Mouse (Mus musculus) liver, embryonic 12.5 days (tissue): ENCODE results near the gene Ceacam16. TPM values are rescaled to one million over a fixed set of nuclear protein-coding genes. Genes with fewer than 3 reads are reported as not detected.

ENCODE experiments used
- ATAC-seq: fragments of 200-750 bp; cut with Nextera tagmentation; 2 replicates; pipeline ENCODE4 v1.8.0; 2017; ENCODE audit warnings: moderate number of reproducible peaks, mild to moderate bottlenecking, moderate library complexity
- H3K27ac ChIP-seq: fragments of 300-500 bp; sonication (generic); 2 replicates; pipeline ENCODE4 v1.5.1; 2016; ENCODE audit warnings: mild to moderate bottlenecking
- H3K27me3 ChIP-seq: fragments of 300-500 bp; sonication (generic); replicated peaks from 2 replicates; pipeline ENCODE4 v1.6.1; 2016; ENCODE audit warnings: mild to moderate bottlenecking, moderate library complexity
- H3K36me3 ChIP-seq: fragments of 300-500 bp; sonication (generic); 2 replicates; pipeline ENCODE4 v1.6.1; 2016; ENCODE audit warnings: mild to moderate bottlenecking, moderate library complexity
- H3K4me1 ChIP-seq: fragments of 300-500 bp; sonication (generic); 2 replicates; pipeline ENCODE4 v1.6.1; 2016
- H3K4me2 ChIP-seq: fragments of 300-500 bp; sonication (generic); 2 replicates; pipeline ENCODE4 v1.6.1; 2016; ENCODE audit warnings: mild to moderate bottlenecking, moderate library complexity
- H3K4me3 ChIP-seq: fragments of 300-500 bp; sonication (generic); 2 replicates; pipeline ENCODE4 v1.5.1; 2016; ENCODE audit warnings: mild to moderate bottlenecking, moderate library complexity
- H3K9ac ChIP-seq: fragments of 300-500 bp; sonication (generic); 2 replicates; pipeline ENCODE4 v1.6.1; 2016; ENCODE audit warnings: mild to moderate bottlenecking, moderate library complexity
- H3K9me3 ChIP-seq: fragments of 300-500 bp; sonication (generic); replicated peaks from 2 replicates; pipeline ENCODE4 v1.6.1; 2016; ENCODE audit warnings: mild to moderate bottlenecking, moderate library complexity
- WGBS: fragments of 180-500 bp; shearing (Covaris S2); methylation state at CpG from one replicate; pipeline ENCODE4 v1.1.7; 2016; ENCODE audit not compliant: insufficient replicate concordance; 5-methylcytosine and 5-hydroxymethylcytosine counted together
- polyA plus RNA-seq: library from polyadenylated mRNA; unstranded; fragments of >200 nt; fragmentation: Nextera tagmentation; extraction: Ambion mirVana; gene quantifications from 2 replicates; pipeline ENCODE4 v1.2.1, GENCODE M21; 2016

Gene Ceacam16
- not detected in 2 replicates for polyA plus RNA-seq

- WGBS, result 66% methylated on average over 9 of the region's 9 CpGs
- no peak for ATAC-seq
- H3K9me3 ChIP-seq, result no peaks in the 10 kb centered on the region
- no peak within 1 kb of the TSS for H3K27ac ChIP-seq
- no peak within 1 kb of the TSS for H3K4me2 ChIP-seq
- peaks cover 6% of the 10 kb centered on the region; the same call in 1 of the 2 replicates for H3K27me3 ChIP-seq
- peaks cover 4% of the 10 kb centered on the region; the same call in 1 of the 2 replicates for H3K4me1 ChIP-seq
- H3K36me3 ChIP-seq, result no peaks in the 10 kb centered on the region
- H3K4me3 ChIP-seq, result no peak within 1 kb of the TSS
- no peak within 1 kb of the TSS for H3K9ac ChIP-seq
These were observed at the start of gene Ceacam16 for GRCm38 (mm10) chr7:19861199-19861598. Gene Ceacam16 (minus strand): TSS chr7:19861299.

- no peaks in the 10 kb centered on the region for H3K4me1 ChIP-seq
- WGBS, result 42% methylated on average over 21 of the region's 21 CpGs
- no peak overlapping the region for H3K9ac ChIP-seq
- no peak overlapping the region for H3K27ac ChIP-seq
- no peaks in the 10 kb centered on the region for H3K27me3 ChIP-seq
- peaks cover 32% of the 10 kb centered on the region for H3K36me3 ChIP-seq
- peak; percentile 60; the same call in 1 of the 2 replicates for ATAC-seq
- no peak overlapping the region for H3K4me3 ChIP-seq
- no peak overlapping the region for H3K4me2 ChIP-seq
- no peaks in the 10 kb centered on the region for H3K9me3 ChIP-seq
These were observed 49.6 kb upstream of the Ceacam16 start for GRCm38 (mm10) chr7:19910421-19911291.

- Histone ChIP-seq H3K9me3 (no peaks in the 10 kb centered on the region), H3K27ac (no peak overlapping the region), H3K36me3 (no peaks in the 10 kb centered on the region), H3K9ac (no peak overlapping the region), H3K27me3 (0 out of 2 replicates have a peak, but pooled peaks cover 3% of the 10 kb centered on the region), H3K4me3 (no peak overlapping the region), H3K4me1 (no peaks in the 10 kb centered on the region), H3K4me2 (no peak overlapping the region)
- 34% methylated on average over 8 of the region's 8 CpGs for WGBS
- ATAC-seq, result no peak
These were observed 28.8 kb upstream of the Ceacam16 start for GRCm38 (mm10) chr7:19889881-19890280.

- Histone ChIP-seq H3K4me3 (no peak within 1 kb of the TSS), H3K36me3 (no peaks in the 10 kb centered on the region), H3K4me2 (no peak within 1 kb of the TSS), H3K27me3 (0 out of 2 replicates have a peak, but pooled peaks cover 3% of the 10 kb centered on the region), H3K9me3 (no peaks in the 10 kb centered on the region), H3K4me1 (no peaks in the 10 kb centered on the region), H3K27ac (no peak within 1 kb of the TSS), H3K9ac (no peak within 1 kb of the TSS)
- WGBS, result 47% methylated on average over 7 of the region's 7 CpGs
- no peak for ATAC-seq
These were observed 26.8 kb upstream of the Ceacam16 start, which contains the start of gene Ceacam19 for GRCm38 (mm10) chr7:19887849-19888248. Gene Ceacam19 (minus strand): TSS chr7:19887965.

- Histone ChIP-seq H3K27me3 (no peaks in the 10 kb centered on the region), H3K4me2 (no peak overlapping the region), H3K9me3 (no peaks in the 10 kb centered on the region), H3K36me3 (no peaks in the 10 kb centered on the region), H3K4me1 (peaks cover 12% of the 10 kb centered on the region), H3K4me3 (no peak overlapping the region), H3K27ac (no peak overlapping the region), H3K9ac (no peak overlapping the region)
- WGBS, result 68% methylated on average over 8 of the region's 8 CpGs
- ATAC-seq, result no peak
These were observed 19.7 kb upstream of the Ceacam16 start for GRCm38 (mm10) chr7:19880754-19881153.

- H3K9me3 ChIP-seq, result no peaks in the 10 kb centered on the region
- H3K4me3 ChIP-seq, result no peak overlapping the region
- WGBS, result 17% methylated on average over 14 of the region's 14 CpGs
- H3K27me3 ChIP-seq, result no peaks in the 10 kb centered on the region
- H3K27ac ChIP-seq, result no peak overlapping the region
- H3K36me3 ChIP-seq, result no peaks in the 10 kb centered on the region
- H3K4me1 ChIP-seq, result peaks cover 12% of the 10 kb centered on the region
- peak; percentile 54 for ATAC-seq
- H3K9ac ChIP-seq, result no peak overlapping the region
- H3K4me2 ChIP-seq, result peak overlapping the region; percentile 23
These were observed 15.8 kb upstream of the Ceacam16 start for GRCm38 (mm10) chr7:19876781-19877425.

- H3K9ac ChIP-seq, result no peak overlapping the region
- peak overlapping the region; percentile 23 for H3K4me2 ChIP-seq
- no peak overlapping the region for H3K27ac ChIP-seq
- H3K4me1 ChIP-seq, result peaks cover 17% of the 10 kb centered on the region
- no peak for ATAC-seq
- no peak overlapping the region for H3K4me3 ChIP-seq
- no peaks in the 10 kb centered on the region for H3K36me3 ChIP-seq
- WGBS, result 23% methylated on average over 13 of the region's 13 CpGs
- no peaks in the 10 kb centered on the region for H3K9me3 ChIP-seq
- H3K27me3 ChIP-seq, result no peaks in the 10 kb centered on the region
These were observed 15.0 kb upstream of the Ceacam16 start for GRCm38 (mm10) chr7:19875948-19876682.

- H3K4me1 ChIP-seq, result peaks cover 14% of the 10 kb centered on the region
These were observed 11.0 kb upstream of the Ceacam16 start for GRCm38 (mm10) chr7:19871943-19872601.

GRCm38 (mm10) chr7:19871137-19871621 lies 10.1 kb upstream of the Ceacam16 start:
- Histone ChIP-seq H3K4me1 (peaks cover 7% of the 10 kb centered on the region), H3K27me3 (no peaks in the 10 kb centered on the region), H3K4me2 (0 out of 2 replicates have a peak overlapping the region, but pooled peaks have one; percentile 8), H3K36me3 (no peaks in the 10 kb centered on the region), H3K9ac (no peak overlapping the region), H3K27ac (no peak overlapping the region), H3K4me3 (no peak overlapping the region), H3K9me3 (no peaks in the 10 kb centered on the region)
- WGBS, result 21% methylated on average over 10 of the region's 10 CpGs
- peak; percentile 33; the same call in 1 of the 2 replicates for ATAC-seq

More at GRCm38 (mm10) chr7:19871943-19872601, 11.0 kb upstream of the Ceacam16 start:
- Histone ChIP-seq H3K9ac (no peak overlapping the region), H3K27ac (no peak overlapping the region), H3K36me3 (no peaks in the 10 kb centered on the region), H3K4me3 (no peak overlapping the region), H3K27me3 (no peaks in the 10 kb centered on the region), H3K9me3 (no peaks in the 10 kb centered on the region), H3K4me2 (no peak overlapping the region)
- 20% methylated on average over 5 of the region's 5 CpGs for WGBS
- no peak for ATAC-seq

- H3K36me3 ChIP-seq, result no peaks in the 10 kb centered on the region
- H3K4me2 ChIP-seq, result no peak overlapping the region
- H3K9me3 ChIP-seq, result no peaks in the 10 kb centered on the region
- H3K4me3 ChIP-seq, result no peak overlapping the region
- ATAC-seq, result no peak
- peaks cover 8% of the 10 kb centered on the region for H3K4me1 ChIP-seq
- H3K9ac ChIP-seq, result no peak overlapping the region
- H3K27me3 ChIP-seq, result no peaks in the 10 kb centered on the region
- H3K27ac ChIP-seq, result no peak overlapping the region
- WGBS, result 70% methylated on average over 16 of the region's 16 CpGs
These were observed 6.8 kb upstream of the Ceacam16 start for GRCm38 (mm10) chr7:19867751-19868399.

- Histone ChIP-seq H3K9ac (no peak overlapping the region), H3K27ac (no peak overlapping the region)
- ATAC-seq, result no peak
These were observed 5.4 kb upstream of the Ceacam16 start for GRCm38 (mm10) chr7:19866490-19866889.

More at GRCm38 (mm10) chr7:19866490-19866889, 5.4 kb upstream of the Ceacam16 start:
- peaks cover 7% of the 10 kb centered on the region for H3K4me1 ChIP-seq
- no peaks in the 10 kb centered on the region for H3K9me3 ChIP-seq
- no peaks in the 10 kb centered on the region for H3K27me3 ChIP-seq
- H3K4me2 ChIP-seq, result no peak overlapping the region
- no peaks in the 10 kb centered on the region for H3K36me3 ChIP-seq
- 69% methylated on average over 6 of the region's 6 CpGs for WGBS
- no peak overlapping the region for H3K4me3 ChIP-seq
